Mouse (Mus musculus): ENCODE measurements at regions not wholly inside any gene's neighbourhood (a gene's known extent, or its start where the extent isn't known, plus 50 kb on each side); places are given as distances from the start of the nearest gene placed in this dataset.

GRCm38 (mm10) chr10:25857954-25858616, 220.0 kb upstream of the Gm9767 start:
- peak; percentile 9 for DNase-seq (ENCODE audit: low read depth, low spot score)

DNA sequence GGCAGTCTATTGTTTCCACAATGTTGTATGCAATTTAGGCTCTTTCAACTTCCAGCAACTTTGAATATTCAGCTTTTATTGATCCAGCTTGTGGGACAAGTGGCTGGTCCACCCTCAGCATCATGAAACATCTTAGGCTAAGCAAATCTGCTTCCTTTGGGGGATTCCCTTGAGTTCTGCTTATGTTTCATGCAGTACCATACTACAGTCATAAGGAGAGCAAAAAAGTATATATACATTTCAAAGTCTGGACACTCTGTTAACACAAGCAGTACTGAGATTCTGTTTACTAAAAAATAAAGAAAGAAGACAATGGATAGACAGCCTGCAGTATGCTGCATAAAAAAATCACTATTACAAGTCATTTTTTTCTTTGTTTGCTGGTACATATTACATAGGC, 233.7 kb upstream of the Gm9767 start:
- DNase-seq (ENCODE audit: low read depth, low spot score) = no peak

DNA sequence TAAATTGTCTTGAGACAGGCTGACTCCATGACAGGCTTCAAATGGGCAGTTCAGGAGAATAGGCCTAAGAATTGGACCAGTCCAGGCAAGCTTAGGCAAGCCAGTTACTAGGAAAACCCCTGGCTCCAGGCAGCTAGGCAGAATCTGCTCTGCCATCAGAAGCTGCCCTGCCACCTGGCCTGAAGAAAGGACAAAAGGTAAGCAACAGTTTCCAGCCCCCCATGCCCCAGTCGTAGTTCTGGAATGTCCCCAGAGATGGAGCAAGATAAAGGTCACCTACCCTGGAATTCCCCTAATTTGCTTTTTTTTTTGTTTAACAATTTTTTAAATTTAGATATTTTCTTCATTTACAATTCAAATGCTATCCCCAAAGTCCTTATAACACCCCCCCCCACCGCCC, 248.8 kb upstream of the Gm9767 start:
- DNase-seq (ENCODE audit: low read depth, low spot score) = no peak

DNA sequence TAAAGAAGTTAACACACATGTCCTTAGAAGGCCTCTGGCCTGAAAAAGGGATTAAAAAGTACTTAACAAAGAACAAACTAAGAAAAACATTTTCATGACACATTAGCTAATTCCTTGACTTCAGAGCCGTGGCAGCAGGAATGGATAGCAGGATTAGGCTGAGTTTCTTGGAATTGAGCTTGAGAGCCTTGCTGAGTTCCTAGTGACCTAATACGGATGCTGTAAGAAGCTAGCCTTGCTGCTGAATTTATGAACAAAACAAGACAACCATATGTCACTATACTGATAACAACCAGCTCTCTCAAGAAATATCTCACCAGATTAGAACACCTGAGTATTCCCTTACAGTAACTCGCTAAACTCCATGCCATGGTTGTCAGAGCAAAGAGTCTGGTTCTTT, 268.2 kb upstream of the Smlr1 start:
- no peak for DNase-seq (ENCODE audit: low read depth, low spot score)

DNA sequence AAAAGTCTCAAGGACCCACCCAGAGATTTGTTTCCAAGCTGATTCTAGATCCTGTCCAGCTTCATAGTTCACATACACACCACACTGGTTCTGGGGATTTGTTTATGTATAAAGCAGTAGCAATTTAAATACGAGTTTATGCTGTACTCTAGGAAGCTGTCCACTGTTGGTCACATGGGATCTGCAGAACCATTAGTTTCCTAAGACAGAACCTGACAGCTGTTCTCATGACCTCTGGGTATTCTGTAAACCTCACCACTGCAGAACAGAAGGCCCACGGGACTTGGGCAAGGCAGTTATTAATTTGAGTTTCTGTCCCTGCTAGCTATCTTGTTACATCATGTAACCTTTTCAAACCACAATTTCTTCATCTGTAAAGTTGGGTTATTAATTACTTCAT, 265.4 kb upstream of the Smlr1 start:
- no peak for DNase-seq (ENCODE audit: low read depth, low spot score)

GRCm38 (mm10) chr10:25798881-25799280, 262.8 kb upstream of the Smlr1 start:
- no peak for DNase-seq (ENCODE audit: low read depth, low spot score)

DNA sequence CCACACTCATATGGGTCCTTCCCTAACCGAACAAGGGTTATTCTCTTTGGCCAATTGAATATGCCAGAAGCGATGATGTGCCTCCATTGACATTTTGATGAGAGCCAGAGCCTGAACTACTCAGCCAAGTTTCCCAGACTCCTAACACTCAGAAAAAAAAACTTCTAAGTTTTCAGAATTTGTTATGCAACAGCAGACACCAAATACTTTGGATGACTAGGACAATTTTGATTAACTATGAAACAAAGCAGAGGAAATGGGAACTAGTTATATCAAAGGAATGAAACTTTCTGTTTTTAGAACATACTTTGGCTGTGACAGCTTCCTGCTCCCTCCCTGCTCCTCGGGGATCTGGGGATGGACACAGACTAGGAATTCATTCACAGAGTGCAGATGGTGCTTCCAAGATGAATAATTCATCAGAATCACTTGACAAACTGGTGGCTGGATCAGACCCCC, 254.3 kb upstream of the Smlr1 start:
- no peak for DNase-seq (ENCODE audit: low read depth, low spot score)

DNA sequence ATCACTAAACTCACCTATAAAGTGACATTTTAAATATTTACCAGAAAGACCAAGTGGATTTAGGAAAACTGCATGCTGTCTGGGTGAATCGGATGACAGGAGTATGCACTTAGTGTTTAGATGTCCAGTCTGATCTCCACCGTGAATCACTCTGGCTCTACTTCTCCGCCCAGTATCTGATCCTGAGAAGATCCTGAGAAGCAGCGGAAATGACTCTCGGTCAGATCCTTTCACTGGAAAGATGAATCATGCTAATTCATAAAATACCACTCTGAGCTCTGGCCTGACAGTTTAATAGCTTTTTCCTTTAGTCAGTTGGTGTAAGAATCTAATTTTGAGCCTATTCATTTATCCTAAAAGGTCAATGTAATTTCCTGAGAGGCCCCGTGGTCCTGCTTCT, 252.6 kb upstream of the Smlr1 start:
- no peak for DNase-seq (ENCODE audit: low read depth, low spot score)

- DNase-seq (ENCODE audit: low read depth, low spot score) = no peak
Observed at GRCm38 (mm10) chr10:25788004-25788403, 251.9 kb upstream of the Smlr1 start.

DNA sequence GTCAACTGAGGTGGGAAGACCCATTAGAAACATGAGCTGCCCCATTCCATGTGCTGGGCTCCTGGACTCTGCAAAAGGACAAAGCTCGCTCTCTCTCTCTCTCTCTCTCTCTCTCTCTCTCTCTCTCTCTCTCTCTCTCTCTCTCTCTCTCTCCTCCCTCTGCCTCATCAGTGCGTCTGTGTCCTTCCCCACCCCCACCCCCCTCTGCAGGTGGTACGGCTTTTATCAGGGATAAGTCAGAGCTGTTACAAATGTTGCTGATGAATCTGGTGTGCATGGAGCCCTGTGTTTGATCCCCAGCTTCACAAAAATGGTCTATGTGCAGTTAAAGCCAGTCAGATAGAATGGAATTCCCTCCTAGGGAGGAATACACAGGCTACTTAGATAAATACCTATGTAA, 247.8 kb upstream of the Smlr1 start:
- DNase-seq (ENCODE audit: low read depth, low spot score) = no peak

GRCm38 (mm10) chr10:25779476-25779875, 243.4 kb upstream of the Smlr1 start:
- DNase-seq (ENCODE audit: low read depth, low spot score) = no peak

- DNase-seq (ENCODE audit: low read depth, low spot score) = no peak
Observed at GRCm38 (mm10) chr10:25777717-25778116, 241.7 kb upstream of the Smlr1 start.

GRCm38 (mm10) chr10:25776697-25777096, 240.6 kb upstream of the Smlr1 start:
- no peak for DNase-seq (ENCODE audit: low read depth, low spot score)

DNA sequence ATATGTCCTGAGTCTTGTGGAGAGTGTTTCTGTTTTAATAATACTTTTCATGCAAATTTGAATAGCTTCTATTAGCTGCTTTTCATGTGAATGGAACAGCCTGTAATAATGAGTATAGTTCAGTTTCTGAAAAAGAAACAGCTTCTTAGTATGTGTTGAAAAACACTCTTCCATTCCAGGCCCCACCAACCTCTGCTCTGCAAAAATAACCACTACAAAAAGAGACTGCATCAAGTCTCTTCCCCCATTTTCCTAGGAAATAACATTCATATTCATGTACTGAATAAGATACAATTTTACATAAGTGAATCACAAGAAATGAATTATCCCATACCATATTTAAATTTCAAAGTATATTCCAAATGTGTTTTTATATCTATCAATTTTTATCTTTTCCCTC, 234.0 kb upstream of the Smlr1 start:
- no peak for DNase-seq (ENCODE audit: low read depth, low spot score)

GRCm38 (mm10) chr10:25768456-25768855, 232.4 kb upstream of the Smlr1 start:
- no peak for DNase-seq (ENCODE audit: low read depth, low spot score)

GRCm38 (mm10) chr10:25754300-25754699, 218.2 kb upstream of the Smlr1 start:
- no peak for DNase-seq (ENCODE audit: low read depth, low spot score)

GRCm38 (mm10) chr10:25742678-25743077, 206.6 kb upstream of the Smlr1 start:
- DNase-seq (ENCODE audit: low read depth, low spot score) = no peak

DNA sequence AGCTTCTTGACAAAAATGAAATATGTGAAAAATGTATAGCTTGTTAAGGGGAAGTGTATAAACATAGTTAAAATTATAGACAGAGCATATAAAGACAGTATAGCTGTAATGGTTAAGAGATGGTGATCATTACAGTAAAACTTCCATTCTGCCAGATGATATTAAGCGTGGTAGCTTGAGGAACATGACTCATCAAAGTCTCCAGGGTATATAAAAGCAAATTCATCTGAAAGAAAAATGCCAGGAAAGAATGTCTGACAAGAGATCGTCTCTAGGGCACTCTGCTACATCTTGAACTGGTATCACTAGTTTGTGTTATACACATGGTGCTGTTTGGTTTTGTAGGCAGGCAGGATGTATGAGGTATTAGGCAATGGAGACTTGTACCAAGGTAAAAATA, 204.9 kb upstream of the Smlr1 start:
- no peak for DNase-seq (ENCODE audit: low read depth, low spot score)

DNA sequence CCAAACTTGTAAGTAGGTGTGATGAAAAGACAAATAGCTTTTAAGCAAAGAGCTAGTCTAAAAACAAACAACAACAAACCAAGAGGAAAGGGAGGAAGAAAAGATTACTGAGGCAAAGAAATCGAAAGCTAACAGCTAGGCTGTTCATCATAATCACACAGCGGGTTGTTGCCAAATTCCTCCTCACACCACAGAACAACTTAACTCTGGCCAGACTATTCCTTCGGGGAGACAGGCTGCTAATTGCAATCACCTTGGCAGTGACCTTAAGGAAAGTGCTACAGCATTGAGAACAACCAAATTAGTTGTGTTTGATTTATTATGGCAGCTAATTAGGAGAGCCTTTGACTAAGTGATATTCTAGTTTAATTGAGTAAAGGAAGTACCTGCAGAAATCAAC, 194.4 kb upstream of the Smlr1 start:
- no peak for DNase-seq (ENCODE audit: low read depth, low spot score)

DNA sequence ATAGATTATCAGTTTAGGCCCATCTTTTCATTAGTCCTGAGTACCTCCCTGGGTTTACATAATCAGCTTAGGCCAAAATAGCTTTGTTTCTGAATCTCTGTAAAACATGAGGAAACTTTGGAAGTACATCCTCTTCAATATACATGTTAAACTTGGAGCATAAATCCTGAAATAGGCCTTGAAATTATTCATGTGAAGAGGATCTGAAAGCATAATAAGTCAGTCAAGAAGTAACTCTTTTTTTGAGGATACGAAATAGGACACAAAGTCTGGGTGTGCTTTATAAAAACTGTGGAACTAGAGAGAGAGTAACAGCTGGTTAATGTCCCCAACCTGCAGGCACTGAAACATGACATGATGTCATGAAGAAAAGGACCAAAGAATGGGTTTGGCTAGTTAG, 187.9 kb upstream of the Smlr1 start:
- DNase-seq (ENCODE audit: low read depth, low spot score) = no peak

- no peak for DNase-seq (ENCODE audit: low read depth, low spot score)
Observed at GRCm38 (mm10) chr10:25715747-25716146, 179.7 kb upstream of the Smlr1 start.

- no peak for DNase-seq (ENCODE audit: low read depth, low spot score)
Observed at GRCm38 (mm10) chr10:25714636-25715035, 178.6 kb upstream of the Smlr1 start.

DNA sequence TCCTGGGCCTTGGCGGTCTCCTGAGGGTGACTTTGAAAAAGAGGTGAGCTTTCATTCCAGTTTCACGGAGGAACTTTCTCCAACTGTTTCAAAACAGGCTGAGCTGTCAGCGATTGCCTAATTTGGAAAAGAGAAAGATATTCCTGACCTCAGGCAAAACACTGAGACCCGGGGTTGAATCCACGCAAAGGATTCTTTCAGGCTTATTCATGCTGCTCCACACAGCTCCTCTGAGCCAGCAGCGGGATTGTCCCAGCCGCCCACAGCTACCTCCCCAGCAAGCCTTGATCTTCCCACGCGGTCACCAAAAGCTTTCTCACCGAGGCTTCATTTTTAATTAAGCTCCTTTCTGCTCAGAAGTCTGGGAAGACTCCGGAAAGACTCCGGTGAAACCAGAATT, 178.0 kb upstream of the Smlr1 start:
- DNase-seq (ENCODE audit: low read depth, low spot score) = no peak

GRCm38 (mm10) chr10:25707951-25708350, 171.9 kb upstream of the Smlr1 start:
- no peak for DNase-seq (ENCODE audit: low read depth, low spot score)
